Mouse (Mus musculus) midbrain, embryonic 14.5 days (tissue): ENCODE data around the gene Syt12. TPM values are rescaled to one million over a fixed set of nuclear protein-coding genes. Genes with fewer than 3 reads are reported as not detected.
"Not testable (repeated sequence)": the region's sequence is repeated elsewhere in the genome, so short reads cannot be mapped to it uniquely, and the experiment has no call there.

ENCODE experiments used
- ATAC-seq: fragments of 200-750 bp; cut with Nextera tagmentation; 2 replicates; pipeline ENCODE4 v1.8.0; 2017; ENCODE audit warnings: moderate number of reproducible peaks, moderate library complexity; ENCODE audit not compliant: low FRiP score, low TSS enrichment
- DNase-seq: peaks from one replicate; pipeline ENCODE4 v3.0.0-alpha.2; 2015
- H3K27ac ChIP-seq: fragments of 300-500 bp; sonication (generic); replicated peaks from 2 replicates; pipeline ENCODE4 v1.5.1; 2014; ENCODE audit warnings: mild to moderate bottlenecking, low read depth, low read length, moderate library complexity
- H3K27me3 ChIP-seq: fragments of 300-500 bp; sonication (generic); 2 replicates; pipeline ENCODE4 v1.6.1; 2014; ENCODE audit warnings: low read length, control low read depth, mixed read lengths; ENCODE audit not compliant: control insufficient read depth, insufficient read depth
- H3K36me3 ChIP-seq: fragments of 300-500 bp; sonication (generic); 2 replicates; pipeline ENCODE4 v1.6.1; 2014; ENCODE audit warnings: low read length, control low read depth; ENCODE audit not compliant: control insufficient read depth, insufficient read depth
- H3K4me1 ChIP-seq: fragments of 300-500 bp; sonication (generic); 2 replicates; pipeline ENCODE4 v1.6.1; 2014; ENCODE audit warnings: mild to moderate bottlenecking, antibody characterized with exemption, low read length, control low read depth; ENCODE audit not compliant: control insufficient read depth, insufficient read depth
- H3K4me2 ChIP-seq: fragments of 300-500 bp; sonication (generic); 2 replicates; pipeline ENCODE4 v1.6.1; 2014; ENCODE audit warnings: mild to moderate bottlenecking, low read length, moderate library complexity
- H3K4me3 ChIP-seq: fragments of 300-500 bp; sonication (generic); replicated peaks from 2 replicates; pipeline ENCODE4 v1.5.1; 2014; ENCODE audit warnings: low read depth, low read length
- H3K9ac ChIP-seq: fragments of 300-500 bp; sonication (generic); replicated peaks from 2 replicates; pipeline ENCODE4 v1.6.1; 2014; ENCODE audit warnings: mild to moderate bottlenecking, low read length, moderate library complexity
- H3K9me3 ChIP-seq: fragments of 300-500 bp; sonication (generic); 2 replicates; pipeline ENCODE4 v1.6.1; 2016; ENCODE audit warnings: low read length, control low read depth, mixed read lengths; ENCODE audit not compliant: control insufficient read depth
- WGBS: fragments of 180-500 bp; shearing (Covaris S2); extraction: QIAGEN DNeasy Blood & Tissue Kit; methylation state at CpG from one replicate; pipeline ENCODE4 v1.1.7; 2014; 5-methylcytosine and 5-hydroxymethylcytosine counted together
- polyA plus RNA-seq: library from polyadenylated mRNA; unstranded; fragments of >200 nt; fragmentation: Nextera tagmentation; extraction: Ambion mirVana; gene quantifications from 2 replicates; pipeline ENCODE4 v1.2.1, GENCODE M21; 2014

Syt12 gene
- polyA plus RNA-seq, 1 experiment from 2014 or later, result 1.9 TPM

- H3K27ac ChIP-seq, result no peak overlapping the region
- no peaks in the 10 kb centered on the region for H3K36me3 ChIP-seq
- H3K9ac ChIP-seq, result no peak overlapping the region
- no peaks in the 10 kb centered on the region for H3K9me3 ChIP-seq
- no peaks in the 10 kb centered on the region for H3K27me3 ChIP-seq
- no peak overlapping the region for H3K4me3 ChIP-seq
- H3K4me1 ChIP-seq, result no peaks in the 10 kb centered on the region
- no peak overlapping the region for H3K4me2 ChIP-seq
- peak; percentile 53 for DNase-seq
- WGBS, result 14% methylated on average over 11 of the region's 11 CpGs
- no peak for ATAC-seq
Observed at GRCm38 (mm10) chr19:4456227-4456626, 21.0 kb downstream of the Syt12 start.

- no peak for DNase-seq
- H3K27me3 ChIP-seq, result no peaks in the 10 kb centered on the region
- H3K9me3 ChIP-seq, result no peaks in the 10 kb centered on the region
- H3K27ac ChIP-seq, result no peak overlapping the region
- no peaks in the 10 kb centered on the region for H3K36me3 ChIP-seq
- H3K4me2 ChIP-seq, result no peak overlapping the region
- no peak overlapping the region for H3K4me3 ChIP-seq
- no peak for ATAC-seq
- no peaks in the 10 kb centered on the region for H3K4me1 ChIP-seq
- H3K9ac ChIP-seq, result no peak overlapping the region
- 81% methylated on average over 15 of the region's 15 CpGs for WGBS
Observed at GRCm38 (mm10) chr19:4455071-4455800, 22.0 kb downstream of the Syt12 start.

GRCm38 (mm10) chr19:4454040-4454439 is 23.2 kb downstream of the Syt12 start:
- not testable (repeated sequence) for H3K4me1 ChIP-seq, H3K9me3 ChIP-seq, H3K9ac ChIP-seq, H3K36me3 ChIP-seq, ATAC-seq, H3K4me3 ChIP-seq, DNase-seq, H3K27ac ChIP-seq, H3K27me3 ChIP-seq, H3K4me2 ChIP-seq
- 79% methylated on average over 1 of the region's 1 CpGs for WGBS

- H3K36me3 ChIP-seq, result no peaks in the 10 kb centered on the region
- no peak overlapping the region for H3K4me3 ChIP-seq
- 45% methylated on average over 4 of the region's 4 CpGs for WGBS
- ATAC-seq (no peak), DNase-seq (no peak)
- H3K9ac ChIP-seq, result no peak overlapping the region
- H3K27me3 ChIP-seq, result no peaks in the 10 kb centered on the region
- no peaks in the 10 kb centered on the region for H3K9me3 ChIP-seq
- no peaks in the 10 kb centered on the region for H3K4me1 ChIP-seq
- no peak overlapping the region for H3K4me2 ChIP-seq
- no peak overlapping the region for H3K27ac ChIP-seq
Observed at GRCm38 (mm10) chr19:4452525-4452924, 24.7 kb downstream of the Syt12 start.

GRCm38 (mm10) chr19:4451965-4452364 is 25.3 kb downstream of the Syt12 start:
- no peak overlapping the region for H3K4me3 ChIP-seq
- no peaks in the 10 kb centered on the region for H3K27me3 ChIP-seq
- H3K4me1 ChIP-seq, result no peaks in the 10 kb centered on the region
- H3K36me3 ChIP-seq, result no peaks in the 10 kb centered on the region
- no peak for ATAC-seq
- WGBS, result 18% methylated on average over 5 of the region's 5 CpGs
- no peak overlapping the region for H3K4me2 ChIP-seq
- H3K9me3 ChIP-seq, result no peaks in the 10 kb centered on the region
- no peak for DNase-seq
- no peak overlapping the region for H3K9ac ChIP-seq
- H3K27ac ChIP-seq, result no peak overlapping the region

- 69% methylated on average over 8 of the region's 8 CpGs for WGBS
- no peaks in the 10 kb centered on the region for H3K27me3 ChIP-seq
- ATAC-seq (no peak), DNase-seq (no peak)
- H3K4me3 ChIP-seq, result no peak overlapping the region
- no peak overlapping the region for H3K9ac ChIP-seq
- no peak overlapping the region for H3K27ac ChIP-seq
- H3K4me1 ChIP-seq, result no peaks in the 10 kb centered on the region
- no peaks in the 10 kb centered on the region for H3K36me3 ChIP-seq
- H3K9me3 ChIP-seq, result no peaks in the 10 kb centered on the region
- H3K4me2 ChIP-seq, result no peak overlapping the region
Observed at GRCm38 (mm10) chr19:4451098-4451497, 26.1 kb downstream of the Syt12 start.

- Histone ChIP-seq H3K4me2 (no peak overlapping the region), H3K9me3 (no peaks in the 10 kb centered on the region), H3K27ac (no peak overlapping the region), H3K4me3 (no peak overlapping the region), H3K4me1 (no peaks in the 10 kb centered on the region), H3K27me3 (no peaks in the 10 kb centered on the region), H3K9ac (no peak overlapping the region), H3K36me3 (no peaks in the 10 kb centered on the region)
- DNase-seq (no peak), ATAC-seq (no peak)
- WGBS, result 68% methylated on average over 5 of the region's 5 CpGs
Observed at GRCm38 (mm10) chr19:4450666-4451065, 26.6 kb downstream of the Syt12 start.

GRCm38 (mm10) chr19:4449230-4449629 is 28.0 kb downstream of the Syt12 start:
- WGBS, result 95% methylated on average over 9 of the region's 9 CpGs
- Histone ChIP-seq H3K9me3 (no peaks in the 10 kb centered on the region), H3K9ac (no peak overlapping the region), H3K27me3 (no peaks in the 10 kb centered on the region), H3K36me3 (no peaks in the 10 kb centered on the region), H3K4me2 (no peak overlapping the region), H3K4me1 (no peaks in the 10 kb centered on the region), H3K4me3 (no peak overlapping the region), H3K27ac (no peak overlapping the region)
- no peak for DNase-seq
- ATAC-seq, result no peak

GRCm38 (mm10) chr19:4447445-4447844 is 29.8 kb downstream of the Syt12 start:
- no peak for ATAC-seq
- 94% methylated on average over 9 of the region's 9 CpGs for WGBS
- no peak overlapping the region for H3K27ac ChIP-seq
- H3K9ac ChIP-seq, result no peak overlapping the region
- H3K9me3 ChIP-seq, result no peaks in the 10 kb centered on the region
- DNase-seq, result no peak
- H3K4me3 ChIP-seq, result no peak overlapping the region
- H3K4me1 ChIP-seq, result no peaks in the 10 kb centered on the region
- H3K36me3 ChIP-seq, result no peaks in the 10 kb centered on the region
- H3K27me3 ChIP-seq, result no peaks in the 10 kb centered on the region
- no peak overlapping the region for H3K4me2 ChIP-seq
